Mouse (Mus musculus): ENCODE results near the gene Stat4. TPM values are rescaled to one million over a fixed set of nuclear protein-coding genes. Genes with fewer than 3 reads are reported as not detected.

The Stat4 gene
- total RNA-seq, 4 experiments from 2014 or later = 0.28 to 0.35 TPM; not detected in 2

DNA sequence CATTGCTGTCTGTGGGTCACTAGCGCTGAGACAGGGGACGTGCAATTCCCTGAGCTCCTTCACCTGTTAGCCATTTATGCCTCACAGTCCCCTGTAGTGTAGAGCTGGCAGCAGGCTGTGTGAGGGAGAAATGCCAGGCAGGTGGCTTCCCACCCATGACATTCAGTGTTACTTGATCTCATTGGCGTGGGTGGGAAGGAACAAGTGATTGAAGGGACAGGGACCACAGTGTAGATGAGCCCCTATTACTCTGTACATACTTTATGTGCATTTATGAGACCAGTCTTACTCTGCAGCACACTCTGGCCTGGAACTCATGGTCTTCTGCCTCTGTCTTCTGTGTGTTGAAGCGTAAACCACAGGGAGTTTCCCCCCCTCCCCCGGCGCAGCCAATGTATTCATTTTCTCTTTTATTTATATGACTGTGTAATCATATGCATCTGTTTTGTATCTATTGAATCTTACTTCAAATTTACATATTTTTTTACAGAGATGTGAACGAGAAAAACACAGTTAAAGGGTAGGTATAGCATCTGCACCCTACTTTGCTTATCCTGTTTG lies 156.7 kb downstream of the Stat4 start:
- DNase-seq (ENCODE audit: low spot score) = no peak

DNA sequence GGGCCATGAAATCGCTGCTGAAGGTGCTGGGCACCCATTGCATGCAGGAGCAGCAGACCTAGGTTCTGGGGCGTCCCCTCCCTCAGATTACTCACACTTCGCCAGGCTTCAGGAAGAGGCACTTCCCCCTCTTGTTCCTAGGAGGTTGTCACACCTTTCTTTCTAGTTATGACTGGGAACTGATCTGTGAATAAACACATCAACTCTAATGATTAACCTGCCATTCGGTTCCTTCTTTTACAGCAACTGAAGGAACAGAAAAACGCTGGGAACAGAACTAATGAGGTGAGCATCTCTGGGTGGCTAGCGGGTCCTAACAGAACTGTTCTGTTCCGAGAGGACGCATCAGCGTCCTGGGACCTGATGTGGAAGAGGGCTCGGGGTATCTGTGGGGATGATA lies 158.0 kb downstream of the Stat4 start:
- DNase-seq (ENCODE audit: low spot score) = no peak

DNA sequence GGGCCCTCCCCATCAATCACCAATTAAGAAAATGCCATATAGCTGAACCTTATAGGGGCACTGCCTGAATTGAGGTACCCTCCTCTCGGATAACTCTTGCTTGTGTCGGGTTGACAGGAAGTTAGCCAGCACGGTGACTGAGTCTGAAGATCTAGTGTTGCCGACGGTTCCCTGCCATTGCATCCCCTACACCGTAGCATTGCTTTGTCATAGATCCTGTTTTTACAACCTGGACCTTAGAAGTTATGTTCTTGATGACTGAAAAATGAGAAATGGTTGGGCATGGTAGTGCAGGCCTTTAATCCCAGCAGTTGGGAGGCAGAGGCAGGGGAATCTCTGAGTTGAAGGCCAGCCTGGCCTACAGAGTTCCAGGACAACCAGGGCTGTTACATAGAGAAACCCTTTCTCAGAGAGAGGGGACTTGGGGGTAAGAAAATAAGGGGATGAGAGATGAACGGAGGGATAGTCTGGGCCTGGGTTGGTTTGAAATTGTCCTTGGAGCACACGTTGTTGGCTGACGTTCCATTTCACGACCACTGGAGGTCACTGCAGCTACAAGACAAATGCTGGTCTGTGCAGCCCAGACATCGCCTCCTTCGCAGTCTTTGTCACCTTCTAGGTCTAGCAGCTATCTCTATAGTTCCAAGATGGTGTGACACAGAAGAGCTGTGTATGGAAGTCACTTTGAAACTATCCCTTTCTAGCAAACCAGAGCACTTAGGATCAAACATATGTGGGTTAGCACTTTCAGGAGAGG lies 159.4 kb downstream of the Stat4 start:
- peak; percentile 41 for DNase-seq (ENCODE audit: low spot score)

DNA sequence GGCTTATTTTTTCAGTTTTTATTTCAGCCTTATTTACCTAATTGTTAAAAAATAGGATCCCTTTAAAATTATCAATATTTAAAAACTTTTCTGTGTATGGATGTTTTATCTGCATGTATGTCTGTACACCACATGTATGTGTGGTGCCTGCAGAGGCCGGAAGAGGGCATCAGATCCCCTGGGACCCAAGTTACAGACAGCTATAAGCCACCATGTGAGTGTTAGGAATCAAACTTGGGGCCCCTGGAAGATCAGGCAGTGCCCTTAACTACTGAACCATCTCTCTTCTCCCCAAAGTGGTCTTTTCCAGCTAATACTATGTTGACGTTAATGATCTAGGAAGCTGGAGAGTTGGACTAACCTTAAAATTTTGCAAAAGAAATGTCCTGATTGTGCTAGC lies 160.5 kb downstream of the Stat4 start:
- no peak for DNase-seq (ENCODE audit: low spot score)

DNA sequence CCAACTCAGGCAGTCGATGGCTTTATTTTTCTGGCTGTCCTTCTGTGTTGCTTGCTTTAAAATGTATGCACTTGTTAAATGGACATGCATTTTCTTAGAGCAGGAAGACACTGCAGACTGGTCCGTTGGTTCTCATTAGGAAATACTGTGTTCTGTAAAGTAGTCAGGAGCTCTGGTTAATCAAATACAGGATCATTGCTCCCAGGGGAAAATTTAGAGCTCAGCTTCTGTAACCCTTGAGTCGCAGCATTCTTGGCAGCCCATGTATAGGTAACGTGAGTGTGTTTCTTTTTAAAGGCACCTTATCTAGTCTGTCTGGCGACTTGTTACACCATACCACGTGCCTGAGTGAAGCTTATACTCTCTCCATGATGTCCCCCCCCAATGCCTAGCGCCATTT lies 161.2 kb downstream of the Stat4 start:
- DNase-seq (ENCODE audit: low spot score) = no peak

DNA sequence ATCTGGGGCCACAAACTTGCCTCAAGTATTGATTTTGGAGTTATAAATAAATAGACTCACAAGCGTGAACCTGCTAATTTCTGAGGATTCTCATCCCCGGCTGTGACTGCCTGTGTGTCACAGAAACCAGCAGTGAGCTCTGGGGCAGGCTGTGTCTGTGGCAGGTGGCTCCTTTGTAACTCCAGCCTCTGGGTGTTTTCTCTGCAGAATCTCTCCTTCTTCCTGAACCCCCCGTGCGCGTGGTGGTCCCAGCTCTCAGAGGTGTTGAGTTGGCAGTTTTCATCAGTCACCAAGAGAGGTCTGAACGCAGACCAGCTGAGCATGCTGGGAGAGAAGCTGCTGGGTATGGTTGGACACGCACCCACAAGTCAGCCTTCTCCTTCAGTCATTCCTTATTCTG lies 161.7 kb downstream of the Stat4 start:
- DNase-seq (ENCODE audit: low spot score) = no peak

DNA sequence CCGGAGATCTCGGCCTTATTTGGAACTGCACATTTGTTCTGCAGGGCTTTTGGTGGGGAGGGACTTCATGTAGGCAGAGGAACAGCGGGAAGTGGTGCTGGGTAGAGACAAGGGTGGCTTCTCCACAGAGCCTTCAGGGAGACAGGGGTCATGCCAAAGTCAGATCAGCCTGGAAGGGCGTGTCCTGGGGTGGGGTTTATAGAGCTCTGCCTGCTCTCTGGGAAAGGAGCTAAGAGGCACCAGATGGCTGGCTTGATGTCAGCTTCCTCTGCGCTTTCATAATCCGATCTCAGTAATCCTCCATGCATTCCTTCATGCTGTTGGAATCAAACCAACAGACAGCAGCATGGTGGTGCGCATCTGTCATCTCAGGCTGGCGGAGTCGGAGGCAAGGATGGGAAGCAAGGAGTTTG lies 163.0 kb downstream of the Stat4 start:
- peak; percentile 42 for DNase-seq (ENCODE audit: low spot score)

DNA sequence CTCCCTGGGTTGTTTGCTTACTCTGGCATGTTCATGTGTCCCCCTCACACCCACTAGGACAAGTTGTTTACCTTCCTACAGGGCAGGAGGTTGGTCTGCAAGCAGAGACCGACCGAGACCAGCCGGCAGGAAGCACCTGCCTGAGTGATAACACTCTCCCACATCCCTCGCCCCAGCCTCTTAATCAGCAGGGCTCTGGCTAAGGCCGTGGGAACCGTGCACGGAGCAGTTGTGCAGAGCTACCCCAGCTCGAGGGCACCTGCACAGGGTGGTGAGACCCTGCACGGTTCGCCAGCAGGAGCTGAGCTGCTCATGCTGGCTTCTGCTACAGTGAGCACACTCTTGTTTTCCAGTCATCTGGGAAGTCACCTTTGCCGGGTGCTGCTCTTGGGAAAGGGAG lies 163.7 kb downstream of the Stat4 start:
- no peak for DNase-seq (ENCODE audit: low spot score)

DNA sequence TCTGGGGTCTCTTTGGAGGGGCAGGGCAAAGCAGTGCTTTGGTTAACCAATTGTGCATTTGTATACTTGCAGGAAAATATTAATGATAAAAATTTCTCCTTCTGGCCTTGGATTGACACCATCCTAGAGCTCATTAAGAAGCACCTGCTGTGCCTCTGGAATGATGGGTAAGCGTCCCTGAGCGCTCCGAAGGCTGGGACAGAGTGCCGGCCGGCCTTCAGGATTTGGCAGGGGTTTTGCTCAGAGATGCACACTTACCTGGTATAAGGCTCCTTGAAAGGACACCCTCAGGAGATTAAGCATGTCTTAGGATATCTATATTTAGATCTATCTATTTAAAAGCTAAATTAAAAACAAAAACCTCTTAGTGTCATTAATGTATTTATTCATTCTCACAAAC lies 164.2 kb downstream of the Stat4 start:
- DNase-seq (ENCODE audit: low spot score) = no peak

DNA sequence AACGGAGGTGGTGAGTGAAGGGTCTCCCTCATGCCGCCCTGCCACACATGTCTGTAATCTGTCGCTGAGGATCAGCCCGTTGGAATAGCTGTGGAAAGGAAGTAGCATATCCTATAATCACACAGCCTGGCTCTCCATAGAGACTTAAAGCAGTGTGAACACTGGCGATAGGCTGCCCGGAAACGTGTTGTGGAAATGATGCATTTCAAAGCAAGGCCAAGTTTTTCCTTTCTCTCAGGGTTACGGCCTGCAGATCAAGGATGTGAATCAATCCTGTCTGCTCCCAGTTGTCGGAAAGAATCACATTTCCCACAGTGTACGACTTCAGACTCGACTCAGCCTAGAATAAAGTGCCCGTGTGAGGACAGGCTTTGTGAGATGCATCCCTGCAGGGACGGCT lies 165.4 kb downstream of the Stat4 start:
- peak; percentile 40 for DNase-seq (ENCODE audit: low spot score)

DNA sequence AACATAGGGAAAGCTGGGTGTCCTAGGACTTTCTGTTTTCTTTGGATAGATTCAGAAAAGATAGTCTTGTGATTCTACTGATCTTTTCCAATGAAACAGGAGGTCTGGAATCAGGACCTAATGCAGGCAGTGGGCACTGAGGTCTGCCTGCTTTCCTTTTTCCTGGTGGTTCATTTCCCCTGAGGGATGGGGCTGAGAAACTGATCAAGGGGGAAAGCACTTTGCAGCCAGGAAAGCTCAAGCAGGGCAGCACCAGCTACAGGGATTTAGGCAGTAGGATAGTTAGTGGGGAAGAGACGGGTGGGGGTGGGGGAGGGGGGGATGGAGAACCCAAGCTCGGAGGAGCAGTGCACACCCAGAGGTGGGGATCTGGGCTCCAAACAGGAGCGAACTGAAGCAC lies 166.0 kb downstream of the Stat4 start:
- no peak for DNase-seq (ENCODE audit: low spot score)

DNA sequence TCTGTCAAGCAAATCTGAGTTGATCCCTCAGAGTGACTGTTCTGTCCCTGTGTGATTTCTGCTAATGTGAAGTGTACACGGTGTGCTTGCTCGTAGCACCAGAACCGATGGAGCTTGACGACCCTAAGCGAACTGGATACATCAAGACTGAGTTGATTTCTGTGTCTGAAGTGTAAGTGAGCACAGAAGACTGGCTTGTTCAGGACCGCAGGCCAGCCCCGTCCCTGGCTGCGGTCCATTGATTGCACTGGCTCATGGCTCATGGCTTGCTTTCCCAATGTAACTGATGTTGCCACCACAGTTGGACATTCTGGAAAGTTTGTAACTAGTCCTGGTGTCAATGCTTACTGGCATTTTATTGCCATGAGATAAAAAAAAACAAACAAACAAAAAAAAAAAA lies 167.9 kb downstream of the Stat4 start:
- DNase-seq (ENCODE audit: low spot score) = no peak

DNA sequence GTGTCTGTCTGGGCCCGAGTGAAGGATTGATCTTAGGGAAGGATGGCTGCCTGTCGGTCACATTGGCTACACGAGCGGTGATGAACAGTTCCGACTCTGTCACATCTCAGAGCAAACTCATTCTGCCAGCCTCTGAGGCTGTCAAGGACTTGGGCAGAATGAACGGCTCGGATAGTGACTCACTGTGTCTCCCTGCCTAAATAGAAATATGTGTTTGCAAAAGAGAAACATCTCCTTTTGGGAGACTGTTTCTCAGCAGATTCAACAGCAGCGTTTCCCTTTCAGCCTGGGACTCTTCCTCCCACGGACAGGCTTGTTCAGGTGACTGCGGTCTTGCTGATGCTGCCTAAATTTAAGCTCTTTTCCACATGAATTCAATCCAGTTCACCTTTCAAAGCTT lies 169.4 kb downstream of the Stat4 start:
- no peak for DNase-seq (ENCODE audit: low spot score)

Other genes with a start within 250 kb of the Stat4 start
- 10 to 100 TPM; 20.4 to 24.5 (median 20.7) TPM for gene Myo1b, start 71.1 kb upstream of the Stat4 start, total RNA-seq (2022)
- gene Stat1, start 132.3 kb downstream of the Stat4 start, total RNA-seq (2022) = 10 to 100 TPM; 26.0 to 33.9 (median 26.9) TPM
- gene Gls, start 246.1 kb downstream of the Stat4 start, total RNA-seq (2022) = 10 to 100 TPM; 66.5 to 87.3 (median 81.9) TPM

Measured in heart, adult 8-10 months (tissue).